Mouse (Mus musculus) skeletal muscle tissue, adult 2 months (tissue): Measurements from ENCODE around the gene Proz.
A peak's percentile ranks its signal among the peaks of the same experiment; 100 is the strongest.
"Not testable (repeated sequence)": the region's sequence is repeated elsewhere in the genome, so short reads cannot be mapped to it uniquely, and the experiment has no call there.

ENCODE experiments used
- DNase-seq: peaks from one replicate; pipeline ENCODE4 v3.0.0-alpha.2; 2012; ENCODE audit warnings: low read depth, low spot score

Gene Proz

GRCm38 (mm10) chr8:13060441-13061150, at the start of gene Proz:
Gene Proz (plus strand): TSS chr8:13060914.
- DNase-seq, result no peak

DNA sequence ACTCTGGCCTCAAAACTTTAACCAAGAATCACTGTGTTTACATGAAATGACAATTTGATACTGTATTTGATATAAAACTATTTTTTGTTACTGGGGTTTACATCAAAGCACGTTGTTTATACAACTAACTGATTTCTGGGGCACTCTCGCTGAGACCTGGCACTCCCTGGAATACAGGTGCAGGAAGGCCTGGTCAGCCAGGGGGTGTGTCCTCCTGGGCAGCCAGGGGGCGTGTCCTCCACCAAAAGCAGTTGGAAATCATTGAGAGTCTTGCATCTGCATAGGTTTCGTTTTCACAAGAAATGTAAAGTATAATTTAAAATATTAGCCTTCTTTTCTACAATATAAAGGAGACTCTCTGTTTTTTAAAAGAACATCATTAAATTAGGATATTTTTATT, 41.2 kb upstream of the Proz start:
- no peak for DNase-seq

DNA sequence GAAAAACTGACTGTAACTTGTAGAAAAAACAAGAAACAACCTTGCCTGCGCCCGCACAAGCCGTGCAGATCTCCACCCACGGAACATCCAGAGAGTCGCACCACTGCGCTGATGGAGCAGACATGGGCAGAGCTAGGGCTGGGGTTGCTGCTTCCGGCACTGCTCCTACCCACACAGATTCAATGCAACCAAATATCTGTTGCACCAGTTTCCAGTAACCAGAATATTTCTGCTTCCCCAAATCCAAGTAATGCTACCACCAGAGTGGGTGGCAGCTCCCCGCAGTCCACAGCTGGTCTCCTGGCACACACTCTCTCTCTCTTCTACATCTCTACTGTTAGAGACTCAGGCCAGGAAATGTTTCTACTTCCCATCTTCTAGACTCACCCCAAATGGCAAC, 38.9 kb upstream of the Proz start:
- DNase-seq, result no peak

DNA sequence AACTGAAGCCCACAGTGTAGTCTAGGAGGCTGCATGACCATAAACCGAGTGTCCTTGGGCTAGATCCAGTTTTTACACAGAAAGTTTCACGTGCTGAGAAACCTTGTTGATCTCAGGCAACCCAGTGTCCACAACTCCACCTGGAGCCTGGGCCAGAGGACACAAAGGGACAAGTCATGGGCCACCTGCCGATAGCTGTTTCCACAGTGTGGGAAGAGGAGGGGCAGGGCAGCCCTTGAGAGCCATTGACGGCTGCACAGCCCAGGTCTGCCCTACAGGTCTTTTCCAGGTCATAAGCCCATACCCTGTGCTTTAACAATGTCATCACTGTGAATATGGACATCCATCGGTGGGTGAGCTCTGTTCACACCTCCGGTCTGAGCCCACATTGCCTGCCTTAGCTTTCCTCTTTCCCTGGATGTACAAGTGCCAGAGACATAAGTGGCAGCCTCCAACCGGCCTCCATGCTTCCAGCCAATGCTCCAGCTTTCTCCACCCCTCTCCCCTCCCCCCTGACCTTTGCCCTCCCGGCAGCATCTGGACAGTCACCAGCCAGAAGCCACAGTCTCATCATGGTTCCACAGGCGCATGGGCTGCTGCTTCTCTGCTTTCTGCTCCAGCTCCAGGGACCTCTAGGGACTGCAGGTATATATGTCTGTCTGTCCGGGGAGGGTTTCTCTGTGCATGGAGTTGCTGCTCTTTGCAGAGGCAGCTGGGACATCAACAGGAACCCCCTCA, 35.1 kb upstream of the Proz start, which contains the start of gene F7:
TSS of gene F7 (plus strand) at position 548 of the 738 bp plus-strand sequence.
- no peak for DNase-seq

- DNase-seq, result no peak
Observed at GRCm38 (mm10) chr8:13027615-13028014, 33.1 kb upstream of the Proz start.

DNA sequence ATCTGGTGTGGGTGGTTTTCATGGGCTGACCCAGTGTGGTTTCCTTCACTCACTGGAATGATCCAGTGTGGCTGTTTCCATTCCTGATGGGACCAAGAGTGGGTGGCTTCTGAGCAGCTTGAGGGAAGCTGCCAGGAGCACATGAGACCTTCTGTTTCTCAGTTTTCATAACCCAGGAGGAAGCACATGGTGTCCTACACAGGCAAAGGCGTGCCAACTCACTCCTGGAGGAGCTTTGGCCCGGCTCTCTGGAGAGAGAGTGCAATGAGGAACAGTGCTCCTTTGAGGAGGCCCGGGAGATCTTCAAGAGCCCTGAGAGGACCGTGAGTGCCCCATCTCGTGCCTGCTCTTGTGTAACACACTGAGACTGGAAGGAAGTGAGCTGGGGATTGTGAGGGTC, 32.2 kb upstream of the Proz start:
- no peak for DNase-seq

GRCm38 (mm10) chr8:13036346-13036812, 24.3 kb upstream of the Proz start:
- DNase-seq, result no peak

DNA sequence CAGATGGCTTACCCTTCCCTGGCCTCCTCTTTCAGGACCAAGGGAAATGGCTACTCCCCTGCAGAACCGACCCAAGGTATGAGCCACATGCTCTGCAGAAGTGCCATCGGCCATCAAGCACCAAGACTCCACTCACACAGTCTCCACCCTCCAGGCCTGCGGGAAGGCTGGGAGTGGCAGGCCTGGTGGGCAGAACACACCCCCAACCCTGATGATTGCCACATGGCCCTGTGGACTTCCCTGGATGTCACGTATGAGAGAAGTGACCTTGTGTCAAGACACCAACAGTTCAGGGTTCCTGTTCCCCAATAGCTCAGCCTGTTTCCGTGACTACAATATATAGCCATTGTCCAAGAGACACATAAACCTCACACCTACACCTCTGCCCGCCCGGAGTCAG, 23.7 kb upstream of the Proz start, which contains the start of gene F10:
TSS of gene F10 (plus strand) at position 294 of the 400 bp plus-strand sequence.
- DNase-seq, result no peak

- DNase-seq, result no peak
Observed at GRCm38 (mm10) chr8:13037569-13037968, 23.1 kb upstream of the Proz start.

DNA sequence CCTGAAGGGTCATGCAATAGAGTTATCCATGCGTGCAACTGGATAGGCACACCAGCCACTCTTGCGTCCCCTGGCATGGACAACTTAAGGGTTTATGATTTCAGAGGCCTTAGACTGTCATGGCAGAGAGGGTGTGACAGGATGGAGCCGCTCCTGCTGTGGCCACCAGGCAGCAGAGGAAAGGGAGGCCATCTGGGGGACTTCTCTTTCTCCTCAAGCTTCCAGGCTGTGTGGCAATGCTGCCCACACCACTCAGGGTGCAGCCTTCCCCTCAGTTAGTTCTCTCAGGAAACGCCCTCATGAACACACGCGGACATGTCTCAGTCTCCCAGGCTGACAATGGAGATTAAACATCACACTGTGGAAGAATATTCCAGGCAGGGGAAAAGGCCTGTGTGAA, 21.7 kb upstream of the Proz start:
- DNase-seq, result no peak

- DNase-seq, result no peak
Observed at GRCm38 (mm10) chr8:13041459-13041858, 19.3 kb upstream of the Proz start.

DNA sequence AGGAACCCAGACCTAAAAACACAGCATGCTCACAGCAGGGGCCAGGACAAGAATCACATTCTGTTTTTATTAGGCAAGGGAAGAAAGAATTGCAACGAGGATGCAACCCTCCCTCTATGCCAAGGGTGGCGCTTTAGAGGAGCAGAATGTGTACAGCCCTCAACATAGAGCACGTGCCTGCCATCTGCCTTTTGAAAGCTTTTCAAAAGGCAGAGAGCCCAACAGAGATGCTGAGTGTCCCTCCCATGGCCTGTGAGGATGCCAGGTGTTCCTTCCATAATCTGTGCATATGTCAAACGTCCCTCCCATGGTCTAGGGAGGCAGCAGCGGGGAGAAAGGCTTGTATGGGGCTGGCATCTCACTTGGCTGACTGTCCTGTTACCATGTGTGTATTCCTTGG, 13.1 kb upstream of the Proz start:
- DNase-seq, result no peak

DNA sequence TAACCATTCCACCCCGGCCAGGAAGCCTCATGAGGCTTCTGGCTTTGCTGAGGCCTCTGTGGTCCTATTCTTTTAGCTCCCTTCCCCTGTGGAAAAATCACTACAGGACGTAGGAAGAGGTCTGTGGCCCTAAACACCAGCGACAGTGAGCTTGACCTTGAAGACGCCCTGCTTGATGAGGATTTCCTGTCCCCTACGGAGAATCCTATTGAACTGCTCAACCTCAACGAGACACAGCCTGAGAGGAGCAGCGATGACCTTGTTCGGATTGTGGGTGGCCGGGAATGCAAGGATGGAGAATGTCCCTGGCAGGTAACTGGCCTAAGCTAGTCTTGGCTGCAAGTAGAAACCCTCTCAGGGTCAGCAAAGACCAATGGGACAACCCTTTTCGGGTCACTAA, 10.2 kb upstream of the Proz start:
- no peak for DNase-seq

- DNase-seq, result no peak
Observed at GRCm38 (mm10) chr8:13057351-13057750, 3.4 kb upstream of the Proz start.

GRCm38 (mm10) chr8:13063112-13063511, 2.4 kb downstream of the Proz start:
- DNase-seq, result no peak

- DNase-seq, result no peak
Observed at GRCm38 (mm10) chr8:13073255-13073654, 12.5 kb downstream of the Proz start.

- no peak for DNase-seq
Observed at GRCm38 (mm10) chr8:13075044-13075443, 14.3 kb downstream of the Proz start.

GRCm38 (mm10) chr8:13075579-13075978, 14.9 kb downstream of the Proz start:
- not testable (repeated sequence) for DNase-seq

DNA sequence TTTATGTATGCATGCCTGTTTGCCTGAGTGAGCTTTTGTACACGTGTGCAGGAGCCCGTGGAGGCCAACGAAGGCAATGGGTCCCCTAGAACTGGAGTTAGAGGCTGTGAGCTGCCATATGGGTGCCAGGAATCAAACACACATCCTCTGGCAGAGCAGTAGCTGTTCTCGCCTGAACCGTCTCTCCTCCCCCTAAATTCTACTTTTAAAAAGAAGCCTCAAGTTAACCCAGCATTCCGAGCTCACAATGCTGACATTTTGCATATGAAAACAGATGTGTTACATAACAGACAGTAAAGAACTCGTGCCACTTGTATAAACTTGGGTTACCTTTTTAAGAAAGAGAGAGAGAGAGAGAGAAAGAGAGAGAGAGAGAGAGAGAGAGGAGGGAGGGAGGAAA, 16.8 kb downstream of the Proz start:
- no peak for DNase-seq

- peak; percentile 82 for DNase-seq
Observed at GRCm38 (mm10) chr8:13104691-13105086, 44.0 kb downstream of the Proz start.

DNA sequence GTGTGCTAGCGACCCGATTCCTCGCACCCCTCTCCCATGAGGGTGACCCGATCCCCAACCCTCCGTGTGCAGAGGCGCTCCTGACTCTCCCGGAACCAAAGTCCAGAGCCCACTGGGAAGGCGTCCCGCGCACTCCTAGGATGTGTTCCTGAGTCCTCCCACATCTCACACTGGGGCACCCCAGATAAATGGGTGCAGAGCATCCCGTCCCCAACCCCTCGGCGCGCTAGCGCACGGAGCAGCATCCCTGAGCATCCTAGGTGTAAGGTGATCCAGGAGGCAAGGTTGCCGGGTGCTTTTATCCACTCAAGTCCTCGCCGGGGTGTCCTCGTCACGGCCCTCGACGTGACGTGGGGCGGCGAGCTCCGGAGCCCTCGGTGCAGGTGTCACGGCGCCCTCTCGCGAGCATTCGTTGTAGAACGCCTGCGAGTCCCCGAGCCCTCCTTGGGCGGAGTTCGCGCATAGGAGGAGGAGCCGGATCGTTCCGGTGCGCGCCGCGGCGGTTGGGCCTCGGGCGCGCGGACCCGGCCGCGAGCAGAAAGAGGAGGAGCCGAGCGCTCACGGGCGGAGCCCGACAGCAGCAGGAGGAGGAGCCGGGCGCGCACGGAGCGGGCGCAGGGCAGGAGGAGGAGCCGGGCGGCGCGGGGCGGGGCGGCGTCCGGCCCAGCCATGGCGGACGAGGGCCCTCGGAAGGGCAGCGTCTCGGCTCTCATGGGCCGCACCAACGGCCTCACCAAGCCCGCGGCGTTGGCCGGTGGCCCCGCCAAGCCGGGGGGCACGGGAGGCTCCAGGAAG, 44.6 kb downstream of the Proz start, which contains the start of the genes Pcid2 and Cul4a:
TSS of gene Pcid2 (minus strand) at position 373 of the 795 bp plus-strand sequence.
TSS of gene Cul4a (plus strand) at position 535 of the 795 bp plus-strand sequence.
- peak; percentile 97 for DNase-seq
